Mouse (Mus musculus) thymus, postnatal 4 days (tissue): ENCODE data around the gene Taok1.
A peak's percentile ranks its signal among the peaks of the same experiment; 100 is the strongest.
"Not testable (repeated sequence)": the region's sequence is repeated elsewhere in the genome, so short reads cannot be mapped to it uniquely, and the experiment has no call there.

ENCODE experiments used
- DNase-seq: peaks from one replicate; pipeline ENCODE4 v3.0.0; 2021

Gene Taok1

GRCm38 (mm10) chr11:77607538-77608455, at the start of gene Taok1:
Gene Taok1, minus strand, starts transcription at chr11:77607815.
- peak; percentile 97 for DNase-seq

GRCm38 (mm10) chr11:77653406-77654190, 46.0 kb upstream of the Taok1 start:
- DNase-seq: not testable (repeated sequence)

GRCm38 (mm10) chr11:77652484-77652883, 44.9 kb upstream of the Taok1 start:
- no peak for DNase-seq

- no peak for DNase-seq
These were observed 41.3 kb upstream of the Taok1 start for GRCm38 (mm10) chr11:77648878-77649277.

GRCm38 (mm10) chr11:77645481-77645880, 37.9 kb upstream of the Taok1 start:
- no peak for DNase-seq

GRCm38 (mm10) chr11:77641390-77641789, 33.8 kb upstream of the Taok1 start:
- DNase-seq: no peak

- DNase-seq: peak; percentile 92
These were observed 22.6 kb upstream of the Taok1 start for GRCm38 (mm10) chr11:77630257-77630670.

- no peak for DNase-seq
These were observed 21.9 kb upstream of the Taok1 start for GRCm38 (mm10) chr11:77629476-77629875.

- DNase-seq: no peak
These were observed 19.3 kb upstream of the Taok1 start for GRCm38 (mm10) chr11:77626596-77627535.

- DNase-seq: peak; percentile 68
These were observed 17.6 kb upstream of the Taok1 start for GRCm38 (mm10) chr11:77625061-77625855.

- DNase-seq: peak; percentile 18
These were observed 16.9 kb upstream of the Taok1 start for GRCm38 (mm10) chr11:77624441-77625060.

GRCm38 (mm10) chr11:77624002-77624401, 16.4 kb upstream of the Taok1 start:
- DNase-seq: no peak

- no peak for DNase-seq
These were observed 14.4 kb upstream of the Taok1 start for GRCm38 (mm10) chr11:77621902-77622535.

GRCm38 (mm10) chr11:77615084-77615624, 7.5 kb upstream of the Taok1 start:
- DNase-seq: no peak

GRCm38 (mm10) chr11:77606835-77607537, 629 bp downstream of the Taok1 start:
- peak; percentile 72 for DNase-seq

GRCm38 (mm10) chr11:77606469-77606834, 1.2 kb downstream of the Taok1 start:
- peak; percentile 25 for DNase-seq

GRCm38 (mm10) chr11:77597266-77597665, 10.3 kb downstream of the Taok1 start:
- DNase-seq: no peak

GRCm38 (mm10) chr11:77591388-77591787, 16.2 kb downstream of the Taok1 start:
- DNase-seq: no peak

- no peak for DNase-seq
These were observed 16.8 kb downstream of the Taok1 start for GRCm38 (mm10) chr11:77590801-77591200.

- no peak for DNase-seq
These were observed 22.4 kb downstream of the Taok1 start for GRCm38 (mm10) chr11:77585201-77585600.
